Mouse (Mus musculus): ENCODE results near the gene Setdb2. TPM values are rescaled to one million over a fixed set of nuclear protein-coding genes. Genes with fewer than 3 reads are reported as not detected.

The Setdb2 gene
- total RNA-seq, 2 experiments from 2014 or later = 10.2 to 12.4 TPM

GRCm38 (mm10) chr14:59390181-59390580 lies 50.5 kb downstream of the Setdb2 start:
- peak; percentile 24 to 35 for DNase-seq
- intact Hi-C loops (cut with DNase I) = loop anchor here (1.0 kb wide), 1 partner anchor 166 kb away; no protein-coding TSS in a partner anchor

DNA sequence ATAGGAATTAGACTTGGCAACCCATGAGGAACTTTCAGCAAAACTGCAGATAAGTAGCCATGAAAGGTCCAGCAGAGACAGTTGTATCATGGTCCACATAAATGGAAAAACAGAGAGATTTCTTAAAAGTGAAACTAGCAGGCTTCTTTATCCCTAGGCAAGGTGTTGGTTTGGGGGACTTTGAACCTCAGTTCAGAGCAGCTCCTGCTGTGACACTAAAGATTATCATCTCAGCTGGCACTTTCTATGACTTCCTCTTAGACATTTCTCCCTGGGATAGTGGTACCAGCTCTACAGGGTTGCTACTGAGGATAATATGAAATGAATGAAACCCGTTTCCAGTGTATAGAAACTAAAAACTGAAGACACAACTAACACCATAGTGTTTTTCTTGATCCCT lies 51.2 kb downstream of the Setdb2 start:
- no peak for DNase-seq
- intact Hi-C loops (cut with DNase I) = no loop called here

GRCm38 (mm10) chr14:59370348-59371068 lies 70.2 kb downstream of the Setdb2 start:
- DNase-seq = no peak
- intact Hi-C loops (cut with DNase I) = no loop called here

DNA sequence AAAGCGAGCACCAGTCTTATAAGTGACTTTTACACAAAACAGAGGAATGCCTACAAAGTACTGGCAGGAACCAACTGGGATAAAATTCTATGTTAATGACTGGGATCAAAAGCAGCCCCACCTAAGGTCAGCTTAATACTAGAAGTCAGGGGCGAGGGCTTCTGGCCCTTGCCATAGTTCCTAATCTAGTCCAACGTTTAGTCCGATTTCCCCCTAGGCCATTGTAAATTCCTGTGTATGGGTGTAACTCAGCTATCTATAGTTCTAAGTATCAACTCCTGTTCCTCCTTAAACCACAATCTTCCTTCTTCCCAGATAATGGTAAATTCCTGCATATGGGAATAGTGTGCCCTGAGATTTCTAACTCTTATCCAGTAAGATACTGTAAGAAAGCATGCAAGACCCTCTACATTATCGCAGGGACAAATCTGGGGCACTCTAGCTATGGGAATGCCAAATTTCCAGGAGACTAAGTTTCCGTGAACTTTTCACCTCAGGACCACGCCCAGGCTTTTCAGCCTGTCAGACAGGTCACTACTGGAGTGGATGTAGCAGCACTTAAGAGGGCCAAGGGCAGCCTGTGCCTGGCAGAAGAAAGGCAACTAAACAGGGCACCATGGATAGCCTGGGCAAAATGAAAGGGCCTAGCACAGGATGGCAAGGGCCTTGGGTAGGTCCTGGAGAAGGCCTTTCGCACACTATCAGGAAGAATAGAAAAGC lies 74.1 kb downstream of the Setdb2 start:
- no peak for DNase-seq
- intact Hi-C loops (cut with DNase I) = no loop called here

DNA sequence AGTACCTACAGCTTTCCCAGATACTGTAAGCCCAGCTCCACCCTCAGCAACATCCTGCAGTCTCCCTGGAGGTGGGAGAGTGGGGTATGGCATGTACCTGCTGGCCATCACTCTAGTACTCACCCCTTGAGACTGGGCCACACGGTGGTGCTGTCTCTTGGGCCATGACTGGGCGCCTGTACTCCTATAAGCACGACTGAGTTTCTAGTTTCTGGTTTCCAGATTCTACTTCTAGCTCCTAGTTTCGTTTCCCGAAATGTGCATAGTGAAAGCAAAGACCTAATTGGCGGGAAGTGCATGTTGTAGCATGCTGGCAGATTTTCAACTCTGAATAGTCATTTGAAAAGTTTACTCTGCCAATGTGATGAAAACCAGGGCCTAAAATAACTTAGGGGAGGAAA lies 75.4 kb downstream of the Setdb2 start, which contains the start of gene Phf11d:
Gene Phf11d, minus strand, starts transcription at position 227 of the 401 bp plus-strand sequence.
- peak; percentile 70 for DNase-seq
- intact Hi-C loops (cut with DNase I) = no loop called here

Other genes with a start within 250 kb of the Setdb2 start
- 10 to 100 TPM in 1 of 2 experiments, 1 to 10 TPM in 1; 9.2 to 14.0 TPM for gene Rcbtb1, start 239.7 kb downstream of the Setdb2 start, total RNA-seq (2021)
- gene Gm6904, start 180.7 kb downstream of the Setdb2 start, total RNA-seq (2021) = not detected
- under 1 TPM; 0.22 to 0.27 TPM for gene Phf11a, start 143.4 kb downstream of the Setdb2 start, total RNA-seq (2021)
- gene Phf11b, start 99.5 kb downstream of the Setdb2 start, total RNA-seq (2021) = 1 to 10 TPM in 1 of 2 experiments, under 1 TPM in 1; 0.64 to 1.6 TPM
- 1 to 10 TPM; 5.7 to 9.5 TPM for gene Phf11d, start 75.4 kb downstream of the Setdb2 start, total RNA-seq (2021)
- under 1 TPM; 0.76 to 0.86 TPM for gene Phf11c, start 45.5 kb downstream of the Setdb2 start, total RNA-seq (2021)
- gene Cab39l, start 88 bp upstream of the Setdb2 start, total RNA-seq (2021) = 10 to 100 TPM; 23.5 to 24.3 TPM
- 10 to 100 TPM; 45.0 to 46.5 TPM for gene Cdadc1, start 157.1 kb upstream of the Setdb2 start, total RNA-seq (2021)
- gene Shisa2, start 184.4 kb upstream of the Setdb2 start, total RNA-seq (2021) = under 1 TPM; 0.72 to 0.95 TPM